Mouse (Mus musculus) limb, embryonic 14.5 days (tissue): ENCODE measurements around the gene Stk11ip. TPM values are rescaled to one million over a fixed set of nuclear protein-coding genes. Genes with fewer than 3 reads are reported as not detected.

Source experiments
- ATAC-seq: fragments of 200-750 bp; cut with Nextera tagmentation; 2 replicates; pipeline ENCODE4 v1.8.0; 2017; ENCODE audit warnings: low read depth, moderate number of reproducible peaks, moderate TSS enrichment; ENCODE audit not compliant: low FRiP score
- DNase-seq: peaks from one replicate; pipeline ENCODE4 v3.0.0-alpha.2; 2015; ENCODE audit warnings: low spot score
- H3K27ac ChIP-seq: fragments of 300-500 bp; sonication (generic); replicated peaks from 2 replicates; pipeline ENCODE4 v1.5.1; 2014; ENCODE audit warnings: low read depth, mild to moderate bottlenecking, low read length, moderate library complexity, mixed read lengths
- H3K27me3 ChIP-seq: fragments of 300-500 bp; sonication (generic); 2 replicates; pipeline ENCODE4 v1.6.1; 2014; ENCODE audit warnings: low read length, mixed read lengths; ENCODE audit not compliant: control insufficient read depth, insufficient read depth
- H3K36me3 ChIP-seq: fragments of 300-500 bp; sonication (generic); 2 replicates; pipeline ENCODE4 v1.6.1; 2014; ENCODE audit warnings: mild to moderate bottlenecking, low read length, moderate library complexity, mixed read lengths; ENCODE audit not compliant: control insufficient read depth, insufficient read depth
- H3K4me1 ChIP-seq: fragments of 300-500 bp; sonication (generic); 2 replicates; pipeline ENCODE4 v1.6.1; 2014; ENCODE audit warnings: antibody characterized with exemption, low read length, mixed read lengths; ENCODE audit not compliant: control insufficient read depth, insufficient read depth
- H3K4me2 ChIP-seq: fragments of 300-500 bp; sonication (generic); replicated peaks from 2 replicates; pipeline ENCODE4 v1.6.1; 2014; ENCODE audit warnings: low read depth, mild to moderate bottlenecking, low read length, moderate library complexity; ENCODE audit not compliant: severe bottlenecking
- H3K4me3 ChIP-seq: fragments of 300-500 bp; sonication (generic); replicated peaks from 2 replicates; pipeline ENCODE4 v1.5.1; 2014; ENCODE audit warnings: low read length
- H3K9ac ChIP-seq: fragments of 300-500 bp; sonication (generic); 2 replicates; pipeline ENCODE4 v1.6.1; 2014; ENCODE audit warnings: mild to moderate bottlenecking, low read depth, low read length, moderate library complexity; ENCODE audit not compliant: severe bottlenecking
- H3K9me3 ChIP-seq: fragments of 300-500 bp; sonication (generic); 2 replicates; pipeline ENCODE4 v1.6.1; 2016; ENCODE audit warnings: low read length; ENCODE audit not compliant: control insufficient read depth
- POLR2A ChIP-seq: fragments of 200-500 bp; IDR thresholded peaks from 2 replicates; pipeline ENCODE4 v1.8.0; 2012; ENCODE audit warnings: inconsistent platforms, mild to moderate bottlenecking, moderate library complexity, borderline replicate concordance; ENCODE audit not compliant: insufficient read depth, insufficient read length; ENCODE audit errors: extremely low read depth
- WGBS: fragments of 180-500 bp; shearing (Covaris S2); extraction: QIAGEN DNeasy Blood & Tissue Kit; methylation state at CpG from one replicate; pipeline ENCODE4 v1.1.7; 2014; 5-methylcytosine and 5-hydroxymethylcytosine counted together
- polyA plus RNA-seq, 2 experiments: library from polyadenylated mRNA; depleted of rRNA in 1 of 2; stranded (reverse) in 1 of 2; unstranded in 1 of 2; fragments of >200 nt; fragmentation: Nextera tagmentation in 1 of 2; extraction: Ambion mirVana in 1 of 2; gene quantifications; 2 replicates each; pipeline versions ENCODE4 v1.2.1 to v1.2.3; 2012 to 2014

The Stk11ip gene
- polyA plus RNA-seq, 2 experiments, result 15.4 to 37.2 TPM

GRCm38 (mm10) chr1:75504256-75505045 lies 16.9 kb upstream of the Stk11ip start:
- WGBS, result 51% methylated on average over 9 of the region's 9 CpGs
- Histone ChIP-seq H3K27ac (no peak overlapping the region), H3K9me3 (no peaks in the 10 kb centered on the region), H3K4me2 (peak overlapping the region; percentile 92), H3K4me1 (peaks cover 20% of the 10 kb centered on the region), H3K9ac (peak overlapping the region; percentile 93; the same call in 1 of the 2 replicates), H3K36me3 (peaks cover 51% of the 10 kb centered on the region), H3K4me3 (peak overlapping the region; percentile 85), H3K27me3 (no peaks in the 10 kb centered on the region)
- ATAC-seq, result no peak
- TF ChIP-seq POLR2A, result no peak
- no peak for DNase-seq

GRCm38 (mm10) chr1:75505159-75505955 lies 16.0 kb upstream of the Stk11ip start:
- H3K4me2 ChIP-seq, result peak overlapping the region; percentile 92
- H3K9me3 ChIP-seq, result no peaks in the 10 kb centered on the region
- DNase-seq, result peak; percentile 25
- H3K27me3 ChIP-seq, result no peaks in the 10 kb centered on the region
- H3K27ac ChIP-seq, result peak overlapping the region; percentile 97
- peaks cover 20% of the 10 kb centered on the region for H3K4me1 ChIP-seq
- H3K4me3 ChIP-seq, result peak overlapping the region; percentile 85
- peak; percentile 20; the same call in 1 of the 2 replicates for ATAC-seq
- WGBS, result 2% methylated on average over 73 of the region's 84 CpGs
- peak overlapping the region; percentile 93 for H3K9ac ChIP-seq
- peaks cover 42% of the 10 kb centered on the region for H3K36me3 ChIP-seq
- no peak for TF ChIP-seq POLR2A

- Histone ChIP-seq H3K36me3 (peaks cover 34% of the 10 kb centered on the region), H3K27ac (peak within 1 kb of the TSS; percentile 97), H3K9ac (peak within 1 kb of the TSS; percentile 93), H3K9me3 (no peaks in the 10 kb centered on the region), H3K27me3 (no peaks in the 10 kb centered on the region), H3K4me2 (peak within 1 kb of the TSS; percentile 92), H3K4me3 (peak within 1 kb of the TSS; percentile 85), H3K4me1 (peaks cover 20% of the 10 kb centered on the region)
- ATAC-seq, result peak; percentile 92
- peak; percentile 94 for DNase-seq
- TF ChIP-seq POLR2A, result peak; percentile 90; the same call in 1 of the 2 replicates
- under 1% methylated on average over 40 of the region's 65 CpGs for WGBS
Observed at GRCm38 (mm10) chr1:75505956-75506831, 15.1 kb upstream of the Stk11ip start, which contains the start of gene Obsl1. Gene Obsl1, minus strand, starts transcription at chr1:75506452.

- Histone ChIP-seq H3K36me3 (peaks cover 26% of the 10 kb centered on the region), H3K27me3 (no peaks in the 10 kb centered on the region), H3K4me2 (peak within 1 kb of the TSS; percentile 92), H3K27ac (peak within 1 kb of the TSS; percentile 97), H3K4me1 (peaks cover 26% of the 10 kb centered on the region), H3K4me3 (peak within 1 kb of the TSS; percentile 85), H3K9me3 (no peaks in the 10 kb centered on the region), H3K9ac (peak within 1 kb of the TSS; percentile 93)
- no peak for TF ChIP-seq POLR2A
- 77% methylated on average over 10 of the region's 10 CpGs for WGBS
- ATAC-seq (peak; percentile 4; the same call in 1 of the 2 replicates), DNase-seq (no peak)
Observed at GRCm38 (mm10) chr1:75507006-75507405, 14.3 kb upstream of the Stk11ip start, which contains the start of gene Inha. Gene Inha, plus strand, starts transcription at chr1:75507077.
